Mouse (Mus musculus): ENCODE results near the gene Cyp2d22.
A peak's percentile ranks its signal among the peaks of the same experiment; 100 is the strongest.
"Not testable (repeated sequence)": the region's sequence is repeated elsewhere in the genome, so short reads cannot be mapped to it uniquely, and the experiment has no call there.

The Cyp2d22 gene

GRCm38 (mm10) chr15:82379871-82380713 lies at the start of gene Cyp2d22:
Gene Cyp2d22, minus strand, starts transcription at chr15:82380260.
- no peak for DNase-seq (ENCODE audit: extremely low read depth, low read depth)

DNA sequence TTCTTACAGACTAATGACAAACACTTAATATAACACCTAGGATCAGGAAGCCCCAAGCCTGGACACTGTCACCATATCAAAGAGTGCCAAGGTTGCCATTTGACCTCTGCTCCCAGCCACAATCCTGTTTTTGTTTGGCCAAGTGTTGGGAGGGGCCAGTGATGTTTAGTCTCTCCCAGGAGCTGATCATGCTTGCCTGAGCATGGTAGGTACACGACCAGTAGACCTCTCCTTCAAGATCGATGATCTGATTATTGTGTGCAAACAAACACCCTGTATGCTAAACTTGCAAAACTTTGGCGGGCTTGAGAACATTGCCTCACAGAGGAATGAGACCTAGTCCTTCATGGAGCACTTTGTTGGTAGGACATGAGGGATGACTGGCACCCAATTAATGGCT lies 43.4 kb upstream of the Cyp2d22 start:
- DNase-seq (ENCODE audit: extremely low read depth, low read depth) = no peak

- DNase-seq (ENCODE audit: extremely low read depth, low read depth) = no peak
Observed at GRCm38 (mm10) chr15:82422935-82423334, 42.9 kb upstream of the Cyp2d22 start.

DNA sequence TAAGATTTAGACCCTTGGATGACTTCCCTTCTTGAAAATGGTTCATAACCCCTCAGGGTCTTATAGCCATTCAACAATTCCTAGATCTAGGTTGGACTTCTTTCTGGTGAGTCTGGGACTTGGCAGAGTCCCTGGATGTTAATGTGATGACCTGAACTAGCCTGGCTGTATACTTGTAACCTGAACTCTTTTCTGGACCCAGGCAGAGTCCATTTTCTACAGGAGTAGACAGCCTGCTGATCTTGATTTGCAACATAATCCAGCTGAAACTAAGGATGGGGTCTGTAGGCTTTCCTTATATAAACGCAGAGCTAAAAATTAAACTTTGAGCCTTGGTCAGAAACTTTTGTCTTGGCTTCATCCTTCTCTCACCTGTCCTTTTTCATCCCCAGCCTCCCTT lies 38.6 kb upstream of the Cyp2d22 start:
- no peak for DNase-seq (ENCODE audit: extremely low read depth, low read depth)

DNA sequence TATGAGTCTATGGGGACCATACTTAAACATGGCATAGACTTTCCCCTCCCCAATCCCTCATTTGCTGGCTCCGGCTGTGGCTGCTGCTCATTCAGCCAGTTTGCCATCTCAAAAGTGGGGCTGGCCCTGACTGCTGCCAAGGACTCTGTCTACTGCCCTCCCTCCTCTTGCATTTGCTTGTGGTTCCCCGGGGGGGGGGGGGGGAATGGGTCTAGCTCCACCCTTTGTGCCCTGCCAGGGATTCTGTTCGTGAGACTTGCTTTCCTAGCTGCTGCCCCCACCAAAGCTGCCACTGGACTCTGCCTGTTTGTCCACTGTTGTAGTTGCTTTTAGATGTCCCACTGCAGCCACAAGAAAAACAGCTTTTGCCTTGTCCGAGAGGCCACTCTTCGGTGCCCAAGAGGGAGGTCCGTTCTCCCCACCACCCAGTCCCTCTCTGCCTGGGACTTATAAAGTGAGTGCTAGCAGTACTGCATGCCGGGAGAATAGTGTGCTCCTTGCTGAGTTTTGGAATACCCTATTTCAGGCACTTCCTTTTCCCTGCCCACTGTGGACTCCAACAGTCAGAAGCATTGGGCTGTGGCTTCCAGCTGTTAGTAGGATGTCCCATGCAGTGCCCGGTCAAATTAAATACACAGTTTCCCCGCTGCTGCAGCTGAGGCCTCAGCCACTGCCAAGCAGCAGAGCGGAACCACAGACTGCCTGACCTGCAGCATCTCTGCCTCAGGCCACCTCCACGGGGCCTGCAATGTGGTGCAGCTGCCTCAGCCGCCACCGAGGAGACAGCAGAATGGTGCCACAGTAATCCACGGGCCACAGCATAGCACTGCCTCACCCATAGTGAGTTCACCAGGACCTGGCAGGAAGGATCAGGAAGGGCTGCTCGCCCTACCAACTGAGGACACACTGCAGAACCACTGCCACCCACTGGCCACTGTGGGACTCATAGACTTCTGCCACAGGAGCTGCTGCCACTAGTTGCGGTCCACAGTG lies 37.0 kb upstream of the Cyp2d22 start:
- peak; percentile 16 for DNase-seq (ENCODE audit: extremely low read depth, low read depth)

DNA sequence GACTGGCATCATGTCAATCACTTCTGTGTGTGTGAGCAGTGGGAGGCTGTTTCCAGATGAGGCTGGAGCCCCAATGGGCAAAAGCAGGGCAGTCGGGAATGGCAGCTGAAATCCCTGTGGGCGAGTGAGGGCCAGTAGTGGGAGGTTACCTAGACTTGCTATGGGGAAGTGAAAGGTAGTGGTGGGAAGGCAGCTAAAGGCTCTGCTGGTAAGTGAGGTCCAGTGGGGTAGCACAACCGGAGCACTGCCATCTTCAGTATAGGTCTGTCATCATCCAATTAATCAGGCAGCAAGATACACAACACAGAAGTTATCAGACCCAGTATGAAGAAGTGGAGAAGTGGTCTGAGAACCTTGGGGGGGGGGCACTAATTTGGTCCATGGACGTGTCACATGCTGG lies 27.5 kb upstream of the Cyp2d22 start:
- DNase-seq (ENCODE audit: extremely low read depth, low read depth) = no peak

GRCm38 (mm10) chr15:82406981-82407380 lies 26.9 kb upstream of the Cyp2d22 start, which contains the start of gene Cyp2d10:
Gene Cyp2d10, minus strand, starts transcription at chr15:82407195.
- no peak for DNase-seq (ENCODE audit: extremely low read depth, low read depth)

- no peak for DNase-seq (ENCODE audit: extremely low read depth, low read depth)
Observed at GRCm38 (mm10) chr15:82404163-82404562, 24.1 kb upstream of the Cyp2d22 start.

DNA sequence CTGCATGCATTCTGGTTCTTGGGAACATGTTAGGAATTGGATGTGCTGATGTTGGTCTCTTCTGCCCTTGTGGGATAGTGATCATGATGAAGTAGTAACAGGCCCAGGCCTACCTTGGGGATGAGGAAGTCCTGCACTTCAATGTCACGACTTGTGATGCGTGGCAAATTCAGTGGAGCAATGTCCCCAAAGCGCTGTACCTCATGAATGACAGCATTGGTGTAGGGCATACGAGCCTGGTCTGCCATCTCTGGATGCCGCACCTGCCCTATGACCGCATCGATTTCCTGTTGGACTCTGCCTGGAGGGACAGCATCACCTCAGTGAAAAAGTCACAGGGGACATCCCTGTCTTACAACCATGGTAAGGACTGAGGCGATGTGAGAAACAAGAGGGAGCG lies 23.5 kb upstream of the Cyp2d22 start:
- no peak for DNase-seq (ENCODE audit: extremely low read depth, low read depth)

DNA sequence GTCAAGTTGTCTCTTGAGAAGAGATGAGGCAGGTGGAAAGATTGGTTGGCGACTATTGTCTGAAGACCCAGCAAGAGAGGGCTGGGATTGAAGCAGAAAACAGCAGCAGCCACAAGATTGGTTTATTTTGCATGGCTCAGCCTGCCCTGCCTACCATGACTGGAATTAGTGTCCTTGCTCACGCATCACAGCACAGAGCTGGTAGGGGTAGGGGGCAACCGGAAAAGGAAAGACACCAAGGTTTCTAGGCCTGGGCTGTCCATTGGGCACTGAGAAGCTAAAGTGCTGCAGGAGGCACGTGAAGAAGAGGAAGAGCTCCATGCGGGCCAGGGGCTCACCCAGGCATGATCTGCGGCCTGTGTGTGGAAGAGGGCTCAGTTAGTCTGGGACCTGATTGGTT lies 22.7 kb upstream of the Cyp2d22 start:
- no peak for DNase-seq (ENCODE audit: extremely low read depth, low read depth)

DNA sequence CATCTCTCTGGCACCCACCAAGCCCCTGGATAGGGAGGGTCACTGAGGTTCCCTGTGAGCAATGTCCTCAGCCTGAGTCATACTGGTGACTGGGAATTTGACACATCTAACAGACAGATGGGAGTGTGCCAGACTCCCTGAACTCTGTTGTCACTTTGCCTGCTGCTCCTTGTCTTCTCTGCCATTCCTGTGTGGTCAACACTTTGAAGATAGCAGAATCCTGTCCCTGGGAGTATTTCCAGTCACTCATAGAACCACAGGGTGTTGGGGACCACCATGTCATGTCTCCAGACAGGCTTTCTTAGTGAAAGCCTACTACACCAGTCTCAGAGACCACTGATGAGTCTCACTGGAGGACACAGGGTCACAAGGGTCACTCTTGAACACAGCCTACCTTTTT lies 22.0 kb upstream of the Cyp2d22 start:
- no peak for DNase-seq (ENCODE audit: extremely low read depth, low read depth)

- no peak for DNase-seq (ENCODE audit: extremely low read depth, low read depth)
Observed at GRCm38 (mm10) chr15:82401516-82401915, 21.5 kb upstream of the Cyp2d22 start.

- DNase-seq (ENCODE audit: extremely low read depth, low read depth) = not testable (repeated sequence)
Observed at GRCm38 (mm10) chr15:82395955-82396354, 15.9 kb upstream of the Cyp2d22 start.

- DNase-seq (ENCODE audit: extremely low read depth, low read depth) = not testable (repeated sequence)
Observed at GRCm38 (mm10) chr15:82393922-82394321, 13.9 kb upstream of the Cyp2d22 start, which contains the start of gene Cyp2d11. Gene Cyp2d11, minus strand, starts transcription at chr15:82394022.

DNA sequence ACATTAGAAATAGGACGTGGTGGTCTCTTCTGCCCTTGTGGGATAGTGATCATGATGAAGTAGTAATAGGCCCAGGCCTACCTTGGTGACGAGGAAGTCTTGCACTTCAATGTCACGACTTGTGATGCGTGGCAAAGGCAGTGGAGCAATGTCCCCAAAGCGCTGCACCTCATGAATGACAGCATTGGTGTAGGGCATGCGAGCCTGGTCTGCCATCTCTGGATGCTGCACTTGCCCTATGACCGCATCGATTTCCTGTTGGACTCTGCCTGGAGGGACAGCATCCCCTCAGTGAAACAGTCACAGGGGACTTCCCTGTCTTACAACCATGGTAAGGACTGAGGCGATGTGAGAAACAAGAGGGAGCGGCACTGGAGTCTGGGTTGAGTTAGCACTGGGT lies 9.9 kb upstream of the Cyp2d22 start:
- not testable (repeated sequence) for DNase-seq (ENCODE audit: extremely low read depth, low read depth)

DNA sequence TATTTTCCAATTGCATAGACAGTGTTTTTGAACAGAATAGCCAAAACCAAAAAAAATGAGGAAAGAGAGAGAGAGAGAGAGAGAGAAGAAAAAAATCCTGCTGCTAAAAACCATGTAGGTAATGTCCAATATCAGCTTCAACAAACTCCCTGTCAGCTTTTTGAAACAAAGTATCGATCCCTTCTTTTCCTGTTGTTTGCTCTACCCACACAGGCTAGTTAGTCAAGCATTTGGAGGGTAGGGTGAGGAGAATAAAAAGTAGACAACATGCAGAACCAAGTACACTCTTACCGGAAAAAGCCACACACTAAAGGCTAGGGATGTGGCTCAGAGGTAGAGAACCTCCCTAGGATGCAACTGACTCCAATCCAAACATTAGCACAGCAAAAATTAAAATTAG lies 5.7 kb upstream of the Cyp2d22 start:
- DNase-seq (ENCODE audit: extremely low read depth, low read depth) = no peak

GRCm38 (mm10) chr15:82382441-82382840 lies 2.4 kb upstream of the Cyp2d22 start:
- DNase-seq (ENCODE audit: extremely low read depth, low read depth) = no peak

DNA sequence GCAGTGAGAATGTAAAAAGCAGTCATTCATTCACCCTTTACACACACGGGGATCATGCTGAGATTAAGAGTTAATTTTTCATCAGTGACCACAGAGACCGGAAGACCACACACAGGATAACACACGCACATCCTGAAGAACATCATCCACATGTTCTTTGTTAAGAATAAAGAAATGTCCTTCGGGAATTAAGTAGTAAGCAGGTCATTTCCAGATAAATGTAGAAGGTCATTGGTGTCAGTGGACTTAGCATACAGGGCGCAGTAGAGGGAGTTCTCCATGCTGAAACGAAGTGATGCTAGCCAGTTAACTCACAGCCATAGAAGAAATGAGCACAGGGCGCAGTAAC lies 628 bp upstream of the Cyp2d22 start:
- DNase-seq (ENCODE audit: extremely low read depth, low read depth) = no peak

GRCm38 (mm10) chr15:82379511-82379870 lies 569 bp downstream of the Cyp2d22 start:
- no peak for DNase-seq (ENCODE audit: extremely low read depth, low read depth)

GRCm38 (mm10) chr15:82378261-82379180 lies 1.5 kb downstream of the Cyp2d22 start:
- DNase-seq (ENCODE audit: extremely low read depth, low read depth) = no peak

- no peak for DNase-seq (ENCODE audit: extremely low read depth, low read depth)
Observed at GRCm38 (mm10) chr15:82377701-82378100, 2.4 kb downstream of the Cyp2d22 start.

All from MEL-GATA-1-ER (cell line).